Mouse (Mus musculus): ENCODE measurements around the gene Mutyh.

DNA sequence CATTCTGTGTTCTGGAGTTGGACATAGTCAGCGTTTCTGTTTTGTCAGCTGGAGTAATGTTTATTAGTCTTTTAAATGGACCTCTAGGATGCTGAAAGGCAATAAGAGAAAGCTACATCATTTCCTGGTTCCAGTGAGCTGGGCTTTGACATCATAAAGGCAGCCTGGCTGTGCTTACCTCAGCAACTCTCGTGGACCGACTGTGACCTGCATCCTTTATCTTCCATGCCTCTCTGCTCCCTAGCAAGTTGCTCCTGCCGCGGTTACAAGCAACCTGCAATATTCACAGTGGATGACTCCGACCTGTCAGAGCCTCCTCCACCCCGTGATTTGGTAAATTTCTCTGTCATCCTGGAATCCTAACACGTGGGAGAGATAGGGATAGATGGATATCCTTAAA, 54.5 kb downstream of the Mutyh start:
- TF ChIP-seq CTCF (IDR thresholded peaks at IDR 0.05; ENCODE audit: extremely low read depth, insufficient read depth, insufficient read length, insufficient replicate concordance) (no peak), POLR2A (IDR thresholded peaks at IDR 0.05; ENCODE audit: low read depth, low read length) (no peak)

Measured in spleen, adult 2 months (tissue).